Mouse (Mus musculus) intestine, embryonic 15.5 days (tissue): ENCODE measurements around the gene Ces2g. TPM values are rescaled to one million over a fixed set of nuclear protein-coding genes. Genes with fewer than 3 reads are reported as not detected.
A peak's percentile ranks its signal among the peaks of the same experiment; 100 is the strongest.

Source experiments
- ATAC-seq: fragments of 200-750 bp; cut with Nextera tagmentation; 2 replicates; pipeline ENCODE4 v1.8.0; 2017; ENCODE audit warnings: moderate TSS enrichment, moderate library complexity
- H3K27ac ChIP-seq: fragments of 300-500 bp; sonication (generic); 2 replicates; pipeline ENCODE4 v1.5.1; 2015; ENCODE audit warnings: mild to moderate bottlenecking, inconsistent platforms
- H3K27me3 ChIP-seq: fragments of 300-500 bp; sonication (generic); replicated peaks from 2 replicates; pipeline ENCODE4 v1.6.1; 2015; ENCODE audit warnings: inconsistent platforms
- H3K36me3 ChIP-seq: fragments of 300-500 bp; sonication (generic); 2 replicates; pipeline ENCODE4 v1.6.1; 2015; ENCODE audit warnings: inconsistent platforms
- H3K4me1 ChIP-seq: fragments of 300-500 bp; sonication (generic); replicated peaks from 2 replicates; pipeline ENCODE4 v1.6.1; 2015; ENCODE audit warnings: inconsistent platforms
- H3K4me2 ChIP-seq: fragments of 300-500 bp; sonication (generic); replicated peaks from 2 replicates; pipeline ENCODE4 v1.6.1; 2015; ENCODE audit warnings: mild to moderate bottlenecking, inconsistent platforms
- H3K4me3 ChIP-seq: fragments of 300-500 bp; sonication (generic); replicated peaks from 2 replicates; pipeline ENCODE4 v1.5.1; 2015; ENCODE audit warnings: inconsistent platforms
- H3K9ac ChIP-seq: fragments of 300-500 bp; sonication (generic); 2 replicates; pipeline ENCODE4 v1.6.1; 2015; ENCODE audit warnings: inconsistent platforms
- H3K9me3 ChIP-seq: fragments of 300-500 bp; sonication (generic); 2 replicates; pipeline ENCODE4 v1.6.1; 2016; ENCODE audit warnings: inconsistent platforms
- WGBS: fragments of 180-500 bp; shearing (Covaris S2); methylation state at CpG from one replicate; pipeline ENCODE4 v1.1.7; 2015; 5-methylcytosine and 5-hydroxymethylcytosine counted together
- polyA plus RNA-seq: library from polyadenylated mRNA; unstranded; fragments of >200 nt; fragmentation: Nextera tagmentation; extraction: Ambion mirVana; gene quantifications from 2 replicates; pipeline ENCODE4 v1.2.1, GENCODE M21; 2015

The Ces2g gene
- polyA plus RNA-seq, 1 experiment from 2014 or later = 0.54 TPM

DNA sequence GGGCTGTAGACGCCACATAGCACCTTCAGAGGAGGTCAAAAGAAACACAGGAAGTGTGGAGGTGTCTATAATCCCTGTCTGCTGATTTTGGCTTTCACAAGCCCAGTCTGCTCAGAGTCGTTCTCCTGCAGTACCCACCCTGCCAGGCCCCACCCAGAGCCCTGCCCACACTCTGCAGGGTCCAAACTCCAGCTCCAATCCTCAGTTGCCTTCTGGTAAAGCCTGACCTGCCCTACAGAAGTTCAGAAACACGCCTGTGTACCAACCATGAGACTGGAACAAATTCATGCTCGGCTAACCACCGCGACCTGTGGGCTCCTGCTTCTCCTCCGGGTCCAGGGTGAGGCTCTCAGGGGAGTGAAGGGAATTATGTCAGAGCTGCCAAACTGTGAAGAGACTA is 39.1 kb downstream of the Ces2g start, which contains the start of gene Ces2h:
Gene Ces2h (plus strand): TSS at position 268 of the 400 bp plus-strand sequence.
- 0 out of 2 replicates have a peak, but pooled peaks cover 2% of the 10 kb centered on the region for H3K4me1 ChIP-seq
- no peak within 1 kb of the TSS for H3K9ac ChIP-seq
- H3K27ac ChIP-seq = no peak within 1 kb of the TSS
- no peak within 1 kb of the TSS for H3K4me3 ChIP-seq
- H3K36me3 ChIP-seq = no peaks in the 10 kb centered on the region
- no peaks in the 10 kb centered on the region for H3K27me3 ChIP-seq
- H3K9me3 ChIP-seq = no peaks in the 10 kb centered on the region
- ATAC-seq = peak; percentile 95
- 72% methylated on average over 7 of the region's 7 CpGs for WGBS
- no peak within 1 kb of the TSS for H3K4me2 ChIP-seq

DNA sequence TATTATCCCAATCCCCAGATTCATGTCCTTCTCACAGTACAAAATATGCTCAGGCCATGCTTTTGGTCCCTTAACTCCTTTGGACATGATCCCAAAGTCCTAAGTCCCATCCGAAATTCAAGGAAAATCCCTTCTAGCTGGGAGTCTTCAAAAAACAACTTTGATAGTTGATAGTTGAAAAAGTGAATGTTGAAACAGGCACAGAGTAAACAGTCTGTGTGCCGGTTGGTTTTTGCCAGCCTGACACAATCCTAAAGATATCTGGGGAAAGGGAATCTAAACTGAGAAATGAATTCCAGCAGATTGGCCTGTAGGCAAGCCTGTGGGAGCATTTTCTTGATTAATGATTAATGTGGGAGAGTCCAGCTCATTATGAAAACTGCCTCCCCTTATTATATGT is 48.5 kb downstream of the Ces2g start:
- ATAC-seq = no peak
- H3K4me2 ChIP-seq = no peak overlapping the region
- H3K9me3 ChIP-seq = no peaks in the 10 kb centered on the region
- H3K27ac ChIP-seq = no peak overlapping the region
- no peak overlapping the region for H3K4me3 ChIP-seq
- no peaks in the 10 kb centered on the region for H3K27me3 ChIP-seq
- no peak overlapping the region for H3K9ac ChIP-seq
- H3K36me3 ChIP-seq = no peaks in the 10 kb centered on the region
- WGBS = 67% methylated on average over 2 of the region's 2 CpGs
- H3K4me1 ChIP-seq = no peaks in the 10 kb centered on the region

GRCm38 (mm10) chr8:105011136-105011535 is 49.6 kb downstream of the Ces2g start:
- 85% methylated on average over 12 of the region's 12 CpGs for whole genome bisulfite sequencing
- no peak overlapping the region for H3K4me3 ChIP-seq
- no peak for ATAC-seq

DNA sequence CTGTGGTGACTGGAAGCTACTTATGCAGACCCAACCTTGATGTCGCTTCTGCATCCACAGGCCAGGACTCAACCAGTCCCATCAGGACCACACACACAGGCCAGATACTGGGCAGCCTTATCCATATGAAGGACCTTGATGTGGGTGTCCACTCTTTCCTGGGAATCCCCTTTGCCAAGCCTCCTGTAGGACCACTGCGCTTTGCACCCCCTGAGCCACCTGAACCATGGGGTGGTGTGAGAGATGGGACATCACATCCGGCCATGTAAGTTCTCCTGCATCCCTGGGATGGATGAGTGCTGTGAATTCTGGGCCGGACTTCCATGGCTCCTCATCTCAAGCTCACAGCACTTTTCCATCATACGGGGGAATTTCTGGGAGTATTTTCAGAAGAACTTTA is 52.9 kb downstream of the Ces2g start:
- Histone ChIP-seq H3K9ac (no peak overlapping the region), H3K27ac (no peak overlapping the region), H3K4me1 (no peaks in the 10 kb centered on the region), H3K4me2 (no peak overlapping the region), H3K9me3 (no peaks in the 10 kb centered on the region), H3K36me3 (no peaks in the 10 kb centered on the region), H3K4me3 (no peak overlapping the region), H3K27me3 (no peaks in the 10 kb centered on the region)
- WGBS = 89% methylated on average over 5 of the region's 5 CpGs
- ATAC-seq = no peak

More at GRCm38 (mm10) chr8:105011136-105011535, 49.6 kb downstream of the Ces2g start:
- Histone ChIP-seq H3K27ac (no peak overlapping the region), H3K9ac (no peak overlapping the region), H3K4me1 (no peaks in the 10 kb centered on the region), H3K36me3 (no peaks in the 10 kb centered on the region), H3K27me3 (no peaks in the 10 kb centered on the region), H3K4me2 (no peak overlapping the region), H3K9me3 (no peaks in the 10 kb centered on the region)

Other genes with a start within 250 kb of the Ces2g start
- 5.1 and 5.4 TPM in 2 replicates for gene Ces2a, start 227.7 kb upstream of the Ces2g start, polyA plus RNA-seq
- 0.41 and 0.51 TPM in 2 replicates for gene Ces2b, start 130.1 kb upstream of the Ces2g start, polyA plus RNA-seq
- gene Ces2c, start 114.7 kb upstream of the Ces2g start, polyA plus RNA-seq = 1.1 and 1.6 TPM in 2 replicates
- 25.4 and 34.4 TPM in 2 replicates for gene Ces2e, start 35.5 kb upstream of the Ces2g start, polyA plus RNA-seq
- gene Ces2f, start 14.4 kb upstream of the Ces2g start, polyA plus RNA-seq = not detected in 2 replicates
- not detected in 2 replicates for gene Ces2h, start 39.1 kb downstream of the Ces2g start, polyA plus RNA-seq
- gene Ces3a, start 86.9 kb downstream of the Ces2g start, polyA plus RNA-seq = not detected in 2 replicates
- not detected in 2 replicates for gene Ces3b, start 122.0 kb downstream of the Ces2g start, polyA plus RNA-seq
- gene Ces4a, start 170.1 kb downstream of the Ces2g start, polyA plus RNA-seq = not detected in 2 replicates
- gene Cbfb, start 209.0 kb downstream of the Ces2g start, polyA plus RNA-seq = 38.8 and 47.1 TPM in 2 replicates